Mouse (Mus musculus) macrophage (primary cell): Measurements from ENCODE around the gene Atcay. TPM values are rescaled to one million over a fixed set of nuclear protein-coding genes. Genes with fewer than 3 reads are reported as not detected.
"Not testable (repeated sequence)": the region's sequence is repeated elsewhere in the genome, so short reads cannot be mapped to it uniquely, and the experiment has no call there.

ENCODE experiments used
- H3K27ac ChIP-seq: fragments of 350-480 bp; formaldehyde crosslinking; 2 replicates; pipeline ENCODE4 v1.9.0; 2021
- H3K36me3 ChIP-seq: fragments of 350-480 bp; formaldehyde crosslinking; 2 replicates; pipeline ENCODE4 v1.9.0; 2021; ENCODE audit errors: inconsistent target
- H3K4me3 ChIP-seq: fragments of 350-480 bp; formaldehyde crosslinking; 2 replicates; pipeline ENCODE4 v1.9.0; 2021; ENCODE audit errors: inconsistent target
- H3K79me2 ChIP-seq: fragments of 350-480 bp; formaldehyde crosslinking; 2 replicates; pipeline ENCODE4 v1.9.0; 2021; ENCODE audit errors: inconsistent target
- WGBS: methylation state at CpG from one replicate; pipeline ENCODE4 v1.1.7; 2026; ENCODE audit warnings: inconsistent platforms; ENCODE audit not compliant: missing documents; 5-methylcytosine and 5-hydroxymethylcytosine counted together
- polyA plus RNA-seq: library from polyadenylated mRNA; stranded (reverse); fragments of 250-400 nt; gene quantifications from 3 replicates; pipeline ENCODE4 v1.2.4, GENCODE M21; 2018; ENCODE audit warnings: inconsistent platforms

Gene Atcay
- polyA plus RNA-seq, 1 experiment from 2014 or later = not detected

DNA sequence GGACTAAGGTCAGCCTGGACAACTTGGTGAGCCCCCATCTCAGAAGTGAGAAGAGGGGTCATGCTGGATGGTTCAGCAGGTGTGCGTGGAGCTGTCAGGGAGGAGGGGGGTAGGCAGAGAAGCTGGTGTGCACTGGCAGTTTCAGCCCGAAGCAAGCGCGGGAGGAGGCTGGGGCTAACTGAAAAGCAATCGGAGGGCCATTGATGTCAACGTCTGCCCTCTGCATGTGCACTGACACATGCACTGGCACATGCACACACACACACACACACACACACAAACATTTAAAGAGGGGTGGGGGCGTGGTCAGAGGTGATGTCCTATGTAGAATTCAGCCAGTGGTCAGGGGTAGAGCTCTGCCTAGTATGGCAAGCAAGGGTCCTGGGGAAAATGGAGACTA is 803 bp upstream of the Atcay start:
- Histone ChIP-seq H3K4me3 (no peak overlapping the region), H3K27ac (no peak overlapping the region), H3K79me2 (no peaks in the 10 kb centered on the region), H3K36me3 (no peaks in the 10 kb centered on the region)
- 72% methylated on average over 7 of the region's 7 CpGs for WGBS

- Histone ChIP-seq H3K79me2 (no peaks in the 10 kb centered on the region), H3K4me3 (no peak overlapping the region), H3K27ac (no peak overlapping the region), H3K36me3 (no peaks in the 10 kb centered on the region)
- WGBS = 15% methylated on average over 18 of the region's 20 CpGs
These were observed 747 bp downstream of the Atcay start for GRCm38 (mm10) chr10:81229735-81230437.

GRCm38 (mm10) chr10:81223731-81224130 is 6.9 kb downstream of the Atcay start:
- not testable (repeated sequence) for H3K27ac ChIP-seq, H3K36me3 ChIP-seq, H3K4me3 ChIP-seq, H3K79me2 ChIP-seq
- 81% methylated on average over 2 of the region's 2 CpGs for whole genome bisulfite sequencing

GRCm38 (mm10) chr10:81221402-81222015 is 9.1 kb downstream of the Atcay start:
- 51% methylated on average over 5 of the region's 5 CpGs for WGBS
- Histone ChIP-seq H3K27ac (no peak overlapping the region), H3K4me3 (no peak overlapping the region), H3K36me3 (no peaks in the 10 kb centered on the region), H3K79me2 (no peaks in the 10 kb centered on the region)

DNA sequence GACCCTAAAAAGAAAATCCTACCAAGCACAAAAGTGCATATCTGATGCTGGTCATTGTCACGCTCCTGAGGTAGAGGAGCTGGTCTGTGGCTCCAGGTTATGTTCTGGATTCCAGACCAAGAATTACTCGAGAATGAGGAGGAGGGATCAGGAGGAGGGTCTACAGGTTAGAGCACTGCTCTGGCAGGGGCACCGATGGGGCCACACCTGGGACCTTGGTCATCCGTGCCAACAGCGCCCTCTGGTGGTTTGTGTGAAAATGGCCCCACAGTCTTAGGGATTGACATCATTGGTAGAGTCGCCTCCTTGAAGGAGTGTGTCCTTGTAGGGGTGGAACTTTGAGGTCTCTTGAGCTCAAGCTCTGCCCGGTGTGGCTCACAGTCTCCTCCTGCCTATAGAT is 12.7 kb downstream of the Atcay start:
- WGBS = 16% methylated on average over 7 of the region's 7 CpGs

GRCm38 (mm10) chr10:81217267-81217666 is 13.4 kb downstream of the Atcay start:
- WGBS = no CpG with 5 or more reads among the region's 1 CpGs
- H3K4me3 ChIP-seq, H3K27ac ChIP-seq, H3K36me3 ChIP-seq, H3K79me2 ChIP-seq: not testable (repeated sequence)

More for the DNA sequence above, 12.7 kb downstream of the Atcay start:
- no peaks in the 10 kb centered on the region for H3K79me2 ChIP-seq
- no peak overlapping the region for H3K27ac ChIP-seq
- H3K4me3 ChIP-seq = no peak overlapping the region
- no peaks in the 10 kb centered on the region for H3K36me3 ChIP-seq

DNA sequence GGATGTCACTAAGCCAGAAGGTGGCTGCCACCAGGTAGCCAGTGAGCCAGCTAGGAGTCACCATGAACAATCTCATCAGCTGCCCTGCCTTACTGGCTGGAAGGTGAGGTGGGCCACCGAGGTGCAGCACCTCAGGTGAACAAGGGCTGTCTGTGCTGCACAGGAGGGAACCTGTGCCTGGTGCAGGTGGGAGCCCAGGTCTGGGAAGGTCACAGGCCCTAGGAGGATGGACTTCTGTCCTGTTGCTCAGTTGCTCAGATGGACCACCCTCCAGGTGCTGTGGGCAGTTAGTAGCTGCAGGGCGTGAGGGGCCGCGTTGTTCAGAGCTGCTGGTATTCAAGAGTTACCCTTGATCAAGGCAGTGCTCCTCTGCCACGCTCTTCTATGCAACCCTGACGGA is 13.8 kb downstream of the Atcay start:
- Histone ChIP-seq H3K4me3 (no peak overlapping the region), H3K36me3 (no peaks in the 10 kb centered on the region), H3K79me2 (no peaks in the 10 kb centered on the region), H3K27ac (no peak overlapping the region)
- WGBS = 83% methylated on average over 6 of the region's 6 CpGs

DNA sequence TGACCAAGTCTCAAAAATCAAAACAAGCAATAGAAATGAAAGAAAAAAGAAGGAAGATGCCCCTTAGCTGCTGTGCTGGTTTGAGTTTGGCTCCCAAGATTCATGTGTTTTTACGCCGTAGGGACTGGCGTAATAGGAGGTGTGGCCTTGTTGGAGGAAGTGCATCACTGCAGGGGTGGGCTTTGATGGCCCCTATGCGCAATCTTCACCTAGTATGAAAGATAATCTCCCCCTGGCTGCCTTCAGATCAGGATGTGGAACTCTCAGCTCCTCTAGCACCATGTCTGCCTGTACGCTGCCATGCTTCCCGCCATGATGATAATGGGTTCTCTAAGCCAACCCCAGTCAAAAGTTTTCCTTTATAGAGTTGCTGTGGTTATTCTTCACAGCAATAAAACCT is 14.4 kb downstream of the Atcay start:
- H3K79me2 ChIP-seq = no peaks in the 10 kb centered on the region
- H3K27ac ChIP-seq = no peak overlapping the region
- 65% methylated on average over 6 of the region's 6 CpGs for WGBS
- no peaks in the 10 kb centered on the region for H3K36me3 ChIP-seq
- H3K4me3 ChIP-seq = no peak overlapping the region

GRCm38 (mm10) chr10:81210154-81210553 is 20.5 kb downstream of the Atcay start:
- 90% methylated on average over 5 of the region's 5 CpGs for WGBS
- no peaks in the 10 kb centered on the region for H3K36me3 ChIP-seq
- no peak overlapping the region for H3K27ac ChIP-seq
- no peaks in the 10 kb centered on the region for H3K79me2 ChIP-seq
- no peak overlapping the region for H3K4me3 ChIP-seq

GRCm38 (mm10) chr10:81204137-81204536 is 26.5 kb downstream of the Atcay start:
- Histone ChIP-seq H3K4me3 (no peak overlapping the region), H3K36me3 (no peaks in the 10 kb centered on the region), H3K27ac (no peak overlapping the region), H3K79me2 (no peaks in the 10 kb centered on the region)
- 96% methylated on average over 4 of the region's 4 CpGs for WGBS

DNA sequence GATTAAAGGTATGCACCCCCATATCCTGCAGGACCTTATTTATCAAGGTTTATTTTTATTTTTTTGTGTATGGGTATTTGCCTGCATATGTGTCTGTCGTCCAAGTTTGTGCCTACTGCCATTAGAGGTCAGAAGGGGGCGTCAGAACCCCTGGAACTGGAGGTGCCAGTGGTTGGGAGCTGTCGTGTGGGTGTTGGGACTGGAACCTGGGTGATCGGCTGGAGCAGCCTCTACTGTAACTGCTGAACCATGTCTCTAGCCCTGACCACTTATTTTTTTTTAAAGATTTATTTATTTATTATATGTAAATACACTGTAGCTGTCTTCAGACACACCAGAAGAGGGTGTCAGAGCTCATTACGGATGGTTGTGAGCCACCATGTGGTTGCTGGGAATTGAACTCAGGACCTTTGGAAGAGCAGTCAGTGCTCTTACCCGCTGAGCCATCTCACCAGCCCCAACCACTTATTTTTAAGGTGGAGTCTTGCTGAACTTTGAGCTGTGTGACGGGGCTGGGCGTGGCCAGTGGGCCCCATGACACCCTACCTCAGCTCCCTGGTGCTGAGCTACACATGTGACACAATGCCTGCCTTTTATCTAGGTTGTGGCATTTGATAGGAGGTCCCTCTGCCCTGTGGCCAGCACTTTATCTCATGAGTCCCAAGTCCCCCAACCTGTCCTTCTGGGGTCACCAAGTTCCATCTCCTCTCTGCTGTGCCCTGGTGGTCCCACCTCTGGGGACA is 27.5 kb downstream of the Atcay start:
- no peaks in the 10 kb centered on the region for H3K36me3 ChIP-seq
- no peaks in the 10 kb centered on the region for H3K79me2 ChIP-seq
- WGBS = 82% methylated on average over 7 of the region's 8 CpGs
- no peak overlapping the region for H3K27ac ChIP-seq
- H3K4me3 ChIP-seq = no peak overlapping the region

DNA sequence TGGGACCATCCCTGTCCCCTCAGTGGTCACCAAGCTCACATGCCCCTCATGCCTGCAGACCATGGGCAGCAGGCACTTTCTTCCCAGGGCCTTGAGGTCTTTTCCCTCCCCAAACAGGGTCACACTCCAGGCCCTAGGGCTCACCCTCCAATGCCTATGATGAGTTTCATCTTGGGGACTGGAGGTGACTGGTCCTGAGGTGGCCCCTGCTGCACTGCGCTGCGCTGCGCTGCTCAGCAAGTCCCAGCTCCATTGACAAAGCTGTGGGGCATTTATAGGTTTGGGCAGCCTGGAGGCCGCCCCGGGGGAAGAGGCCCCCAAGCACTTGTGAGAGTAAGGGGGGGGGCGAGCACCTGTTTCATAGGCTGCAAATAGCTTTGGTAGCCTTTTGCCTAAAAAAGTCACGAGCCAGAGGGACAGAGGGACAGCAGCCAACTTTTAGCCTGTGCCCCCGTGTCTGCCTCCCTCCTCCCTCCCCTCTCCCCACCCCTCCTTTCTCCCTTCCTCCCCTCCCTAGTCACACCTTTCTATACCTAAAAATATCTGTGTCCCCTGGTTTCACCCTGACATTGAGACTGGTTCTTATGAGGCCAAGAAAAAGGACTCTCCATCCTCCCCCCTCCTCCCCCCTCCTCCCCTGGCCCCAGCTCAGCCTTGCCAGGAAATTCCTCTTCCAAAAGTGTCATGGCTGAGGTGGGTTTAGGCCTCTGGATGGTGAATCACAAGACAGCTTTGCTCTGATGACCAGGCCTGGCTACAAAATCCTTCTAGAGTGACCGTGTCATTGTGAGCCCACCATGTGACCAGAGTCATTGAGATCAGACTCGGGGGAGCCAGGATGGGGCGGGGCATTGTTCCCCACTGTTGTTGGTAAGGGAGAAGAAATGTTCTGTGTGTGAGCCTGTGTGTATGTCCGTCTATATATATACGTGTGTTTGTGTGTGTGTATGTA is 28.6 kb downstream of the Atcay start, which contains the start of gene Nmrk2:
Gene Nmrk2 (minus strand): TSS at position 245 of the 952 bp plus-strand sequence.
- Histone ChIP-seq H3K36me3 (no peaks in the 10 kb centered on the region), H3K79me2 (no peaks in the 10 kb centered on the region), H3K27ac (no peak within 1 kb of the TSS), H3K4me3 (no peak within 1 kb of the TSS)
- WGBS = 81% methylated on average over 13 of the region's 13 CpGs

GRCm38 (mm10) chr10:81200605-81201287 is 29.9 kb downstream of the Atcay start:
- Histone ChIP-seq H3K27ac (no peak overlapping the region), H3K4me3 (no peak overlapping the region), H3K36me3 (no peaks in the 10 kb centered on the region), H3K79me2 (no peaks in the 10 kb centered on the region)
- 85% methylated on average over 19 of the region's 20 CpGs for WGBS

DNA sequence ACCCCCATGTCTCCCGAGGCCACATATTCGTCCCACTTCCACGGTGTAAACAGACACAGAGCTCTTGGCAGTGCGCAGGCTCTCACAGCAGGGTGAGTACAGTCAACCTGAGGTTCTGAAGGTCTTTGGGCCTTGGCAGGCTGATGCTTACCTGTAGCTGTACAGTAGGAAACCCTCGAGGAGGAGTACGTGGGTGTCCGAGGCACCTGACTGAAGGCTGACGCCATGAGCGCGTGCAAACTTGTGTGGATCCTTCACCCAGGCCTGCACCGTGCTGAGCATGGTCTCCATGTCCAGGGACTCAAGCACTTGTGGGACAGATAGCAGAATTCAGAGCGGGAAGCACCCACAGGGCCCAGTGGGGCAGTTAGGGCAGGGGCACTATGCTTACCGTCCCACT is 30.5 kb downstream of the Atcay start:
- WGBS = 92% methylated on average over 13 of the region's 13 CpGs

More for the DNA sequence above, 30.5 kb downstream of the Atcay start:
- no peaks in the 10 kb centered on the region for H3K36me3 ChIP-seq
- no peak overlapping the region for H3K27ac ChIP-seq
- no peaks in the 10 kb centered on the region for H3K79me2 ChIP-seq
- H3K4me3 ChIP-seq = no peak overlapping the region
